Mouse (Mus musculus) intestine, embryonic 16.5 days (tissue): ENCODE results near the gene Iqgap2. TPM values are rescaled to one million over a fixed set of nuclear protein-coding genes. Genes with fewer than 3 reads are reported as not detected.

ENCODE experiments used
- ATAC-seq: fragments of 200-750 bp; cut with Nextera tagmentation; 2 replicates; pipeline ENCODE4 v1.8.0; 2017; ENCODE audit warnings: moderate TSS enrichment, moderate library complexity
- H3K27ac ChIP-seq: fragments of 300-500 bp; sonication (generic); 2 replicates; pipeline ENCODE4 v1.5.1; 2014; ENCODE audit warnings: mild to moderate bottlenecking, low read length
- H3K27me3 ChIP-seq: fragments of 300-500 bp; sonication (generic); replicated peaks from 2 replicates; pipeline ENCODE4 v1.6.1; 2014; ENCODE audit warnings: low read length, control low read depth, mixed read lengths; ENCODE audit not compliant: control insufficient read depth, insufficient read depth
- H3K36me3 ChIP-seq: fragments of 300-500 bp; sonication (generic); 2 replicates; pipeline ENCODE4 v1.6.1; 2014; ENCODE audit warnings: low read length, control low read depth; ENCODE audit not compliant: control insufficient read depth, insufficient read depth
- H3K4me1 ChIP-seq: fragments of 300-500 bp; sonication (generic); 2 replicates; pipeline ENCODE4 v1.6.1; 2014; ENCODE audit warnings: low read length, control low read depth, mixed read lengths; ENCODE audit not compliant: control insufficient read depth, insufficient read depth
- H3K4me2 ChIP-seq: fragments of 300-500 bp; sonication (generic); 2 replicates; pipeline ENCODE4 v1.6.1; 2014; ENCODE audit warnings: low read depth, low read length, control low read depth
- H3K4me3 ChIP-seq: fragments of 300-500 bp; sonication (generic); 2 replicates; pipeline ENCODE4 v1.5.1; 2014; ENCODE audit warnings: mild to moderate bottlenecking, low read length
- H3K9ac ChIP-seq: fragments of 300-500 bp; sonication (generic); 2 replicates; pipeline ENCODE4 v1.6.1; 2014; ENCODE audit warnings: low read depth, low read length
- H3K9me3 ChIP-seq: fragments of 300-500 bp; sonication (generic); 2 replicates; pipeline ENCODE4 v1.6.1; 2016; ENCODE audit warnings: low read length, control low read depth; ENCODE audit not compliant: control insufficient read depth
- WGBS: fragments of 180-500 bp; shearing (Covaris S2); extraction: QIAGEN DNeasy Blood & Tissue Kit; methylation state at CpG from one replicate; pipeline ENCODE4 v1.1.7; 2014; 5-methylcytosine and 5-hydroxymethylcytosine counted together
- polyA plus RNA-seq: library from polyadenylated mRNA; unstranded; fragments of >200 nt; fragmentation: Nextera tagmentation; extraction: Ambion mirVana; gene quantifications from 2 replicates; pipeline ENCODE4 v1.2.1, GENCODE M21; 2015

Gene Iqgap2
- 29.4 and 32.5 TPM in 2 replicates for polyA plus RNA-seq

- ATAC-seq = peak; percentile 72
- Histone ChIP-seq H3K4me2 (peak within 1 kb of the TSS; percentile 93), H3K4me1 (peaks cover 6% of the 10 kb centered on the region; the same call in 1 of the 2 replicates), H3K36me3 (no peaks in the 10 kb centered on the region), H3K4me3 (peak within 1 kb of the TSS; percentile 95), H3K9ac (peak within 1 kb of the TSS; percentile 94), H3K27ac (peak within 1 kb of the TSS; percentile 91), H3K9me3 (no peaks in the 10 kb centered on the region), H3K27me3 (no peaks in the 10 kb centered on the region)
- WGBS = under 1% methylated on average over 48 of the region's 48 CpGs
Observed at GRCm38 (mm10) chr13:95891491-95891925, at the start of gene Iqgap2. Iqgap2 (minus strand) TSS chr13:95891922.

- no peaks in the 10 kb centered on the region for H3K36me3 ChIP-seq
- H3K9ac ChIP-seq = no peak overlapping the region
- H3K4me3 ChIP-seq = no peak overlapping the region
- no peaks in the 10 kb centered on the region for H3K27me3 ChIP-seq
- no peak overlapping the region for H3K27ac ChIP-seq
- H3K4me1 ChIP-seq = no peaks in the 10 kb centered on the region
- no peaks in the 10 kb centered on the region for H3K9me3 ChIP-seq
- ATAC-seq = no peak
- H3K4me2 ChIP-seq = no peak overlapping the region
- 49% methylated on average over 5 of the region's 5 CpGs for WGBS
Observed at GRCm38 (mm10) chr13:95940811-95941210, 49.1 kb upstream of the Iqgap2 start.

GRCm38 (mm10) chr13:95924201-95924621 lies 32.5 kb upstream of the Iqgap2 start:
- Histone ChIP-seq H3K4me3 (no peak overlapping the region), H3K36me3 (no peaks in the 10 kb centered on the region), H3K27me3 (no peaks in the 10 kb centered on the region), H3K4me1 (no peaks in the 10 kb centered on the region), H3K9me3 (no peaks in the 10 kb centered on the region), H3K9ac (no peak overlapping the region), H3K27ac (no peak overlapping the region), H3K4me2 (no peak overlapping the region)
- WGBS = 55% methylated on average over 2 of the region's 2 CpGs
- ATAC-seq = peak; percentile 33; the same call in 1 of the 2 replicates

- no peaks in the 10 kb centered on the region for H3K4me1 ChIP-seq
- no peaks in the 10 kb centered on the region for H3K9me3 ChIP-seq
- H3K4me2 ChIP-seq = no peak overlapping the region
- no peaks in the 10 kb centered on the region for H3K36me3 ChIP-seq
- H3K27me3 ChIP-seq = no peaks in the 10 kb centered on the region
- H3K27ac ChIP-seq = no peak overlapping the region
- H3K9ac ChIP-seq = no peak overlapping the region
- 91% methylated on average over 4 of the region's 4 CpGs for WGBS
- no peak overlapping the region for H3K4me3 ChIP-seq
- ATAC-seq = no peak
Observed at GRCm38 (mm10) chr13:95922626-95923025, 30.9 kb upstream of the Iqgap2 start.

- no peak for ATAC-seq
- Histone ChIP-seq H3K27ac (no peak overlapping the region), H3K4me1 (no peaks in the 10 kb centered on the region), H3K4me2 (no peak overlapping the region), H3K9ac (no peak overlapping the region), H3K9me3 (no peaks in the 10 kb centered on the region), H3K4me3 (no peak overlapping the region), H3K36me3 (no peaks in the 10 kb centered on the region), H3K27me3 (no peaks in the 10 kb centered on the region)
- 86% methylated on average over 9 of the region's 9 CpGs for WGBS
Observed at GRCm38 (mm10) chr13:95918624-95919284, 27.0 kb upstream of the Iqgap2 start.

GRCm38 (mm10) chr13:95913046-95913406 lies 21.3 kb upstream of the Iqgap2 start:
- no peak overlapping the region for H3K4me3 ChIP-seq
- H3K27ac ChIP-seq = no peak overlapping the region
- H3K9ac ChIP-seq = no peak overlapping the region
- ATAC-seq = no peak
- no peaks in the 10 kb centered on the region for H3K4me1 ChIP-seq
- no peaks in the 10 kb centered on the region for H3K9me3 ChIP-seq
- H3K36me3 ChIP-seq = no peaks in the 10 kb centered on the region
- WGBS = 71% methylated on average over 2 of the region's 2 CpGs
- H3K27me3 ChIP-seq = no peaks in the 10 kb centered on the region
- H3K4me2 ChIP-seq = no peak overlapping the region

GRCm38 (mm10) chr13:95912157-95913045 lies 20.7 kb upstream of the Iqgap2 start:
- no peak overlapping the region for H3K9ac ChIP-seq
- no peak overlapping the region for H3K4me3 ChIP-seq
- no peak overlapping the region for H3K4me2 ChIP-seq
- no peak for ATAC-seq
- H3K4me1 ChIP-seq = no peaks in the 10 kb centered on the region
- H3K9me3 ChIP-seq = no peaks in the 10 kb centered on the region
- no peaks in the 10 kb centered on the region for H3K36me3 ChIP-seq
- 79% methylated on average over 11 of the region's 11 CpGs for WGBS
- H3K27ac ChIP-seq = no peak overlapping the region
- H3K27me3 ChIP-seq = no peaks in the 10 kb centered on the region

GRCm38 (mm10) chr13:95910270-95910669 lies 18.5 kb upstream of the Iqgap2 start:
- no peaks in the 10 kb centered on the region; the same call in 1 of the 2 replicates for H3K9me3 ChIP-seq
- no peak overlapping the region for H3K4me2 ChIP-seq
- H3K27ac ChIP-seq = no peak overlapping the region
- H3K4me3 ChIP-seq = no peak overlapping the region
- H3K27me3 ChIP-seq = no peaks in the 10 kb centered on the region
- H3K9ac ChIP-seq = no peak overlapping the region
- WGBS = 75% methylated on average over 9 of the region's 9 CpGs
- no peaks in the 10 kb centered on the region for H3K36me3 ChIP-seq
- no peak for ATAC-seq
- no peaks in the 10 kb centered on the region for H3K4me1 ChIP-seq

GRCm38 (mm10) chr13:95909244-95909643 lies 17.5 kb upstream of the Iqgap2 start:
- ATAC-seq = no peak

More at GRCm38 (mm10) chr13:95909244-95909643, 17.5 kb upstream of the Iqgap2 start:
- Histone ChIP-seq H3K9ac (no peak overlapping the region), H3K27ac (no peak overlapping the region), H3K4me2 (no peak overlapping the region), H3K27me3 (no peaks in the 10 kb centered on the region), H3K36me3 (no peaks in the 10 kb centered on the region), H3K9me3 (no peaks in the 10 kb centered on the region; the same call in 1 of the 2 replicates), H3K4me3 (no peak overlapping the region), H3K4me1 (no peaks in the 10 kb centered on the region)
- 85% methylated on average over 2 of the region's 2 CpGs for WGBS
